Mouse (Mus musculus) naive thymus-derived CD4-positive, alpha-beta T cell, adult 2 months (primary cell): ENCODE measurements at regions not wholly inside any gene's neighbourhood (a gene's known extent, or its start where the extent isn't known, plus 50 kb on each side); places are given as distances from the start of the nearest gene placed in this dataset.

ENCODE experiments used
- DNase-seq: peaks from one replicate; pipeline ENCODE4 v3.0.0-alpha.2; 2011; ENCODE audit warnings: low read depth

DNA sequence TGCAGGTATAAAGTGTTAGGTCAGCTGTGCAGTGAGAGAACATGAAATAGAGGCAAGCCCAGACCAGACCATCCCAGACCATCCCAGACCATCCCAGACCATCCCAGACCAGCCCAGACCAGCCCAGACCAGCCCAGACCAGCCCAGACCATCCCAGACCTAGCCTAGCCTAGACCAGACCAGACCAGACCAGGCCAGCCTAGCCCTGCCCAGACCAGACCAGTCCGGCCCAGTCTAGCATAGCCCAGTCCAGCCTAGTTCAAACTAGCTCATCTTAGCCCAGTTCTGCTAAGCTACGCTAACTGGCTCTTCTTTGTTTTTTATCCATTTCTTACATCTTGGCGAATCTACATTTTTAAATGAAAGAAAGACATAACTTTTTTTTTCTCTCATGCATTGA, 1015.9 kb downstream of the Car8 start:
- no peak for DNase-seq

DNA sequence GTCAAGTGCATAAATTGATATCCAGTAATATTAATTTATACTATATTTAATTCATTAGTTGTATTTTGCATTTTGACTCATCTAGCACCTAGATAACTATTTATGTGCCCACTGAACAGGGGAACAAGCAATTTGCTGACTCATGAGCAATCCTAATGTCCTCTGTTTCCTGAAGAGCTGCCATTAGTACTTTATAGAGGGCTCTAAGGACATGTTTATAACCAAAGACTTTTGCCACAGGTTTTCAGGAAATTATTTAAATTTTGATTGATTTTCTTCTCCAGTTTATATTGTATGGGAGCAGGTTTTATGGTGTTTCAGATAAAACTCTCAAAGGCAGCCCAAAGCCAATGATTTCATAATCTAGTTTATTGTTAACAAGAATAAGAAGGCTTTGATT, 1018.4 kb downstream of the Car8 start:
- DNase-seq, result no peak

DNA sequence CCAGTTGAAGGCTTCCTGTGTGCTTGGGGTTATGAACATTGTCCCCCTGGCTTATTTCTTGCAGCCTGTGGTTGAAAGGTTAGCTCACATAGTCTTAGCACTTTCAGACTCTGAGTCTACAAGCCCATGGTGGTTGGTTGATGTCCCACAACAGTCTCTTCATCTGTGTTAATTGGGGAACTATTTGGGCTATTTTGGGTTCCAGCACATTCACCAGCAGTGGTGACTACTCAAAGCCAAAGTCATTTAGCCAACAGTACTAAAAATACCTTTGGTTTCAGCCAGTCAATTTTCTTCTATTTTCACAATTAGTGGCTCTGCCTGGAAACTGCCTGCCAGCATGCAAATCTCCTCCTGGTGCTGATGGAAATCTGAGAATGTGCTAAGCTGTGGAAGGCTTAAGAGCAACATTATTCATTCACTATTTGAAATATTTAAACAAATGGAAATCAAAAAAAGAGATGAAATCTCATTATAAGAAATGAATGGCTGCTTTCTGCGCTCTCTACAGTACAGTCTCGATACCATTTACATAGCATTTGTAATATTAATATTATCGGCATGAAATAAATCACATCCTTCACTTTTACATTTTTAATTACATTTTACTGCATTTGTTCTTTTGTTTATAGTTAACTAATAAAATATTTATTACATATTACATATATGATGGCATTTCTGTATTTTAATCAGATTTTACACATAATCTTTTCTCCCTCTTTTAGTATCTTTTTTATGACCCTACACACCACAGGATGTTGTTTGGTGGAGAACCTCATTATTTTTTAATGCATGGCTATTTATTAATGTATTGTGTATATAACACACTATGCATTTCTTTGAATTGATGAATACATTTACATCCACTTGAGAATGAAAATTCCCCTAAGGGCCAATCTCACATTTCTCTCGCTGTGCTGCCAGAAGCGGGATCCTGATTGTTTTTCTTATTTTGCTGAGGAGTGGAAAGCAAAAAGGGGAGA, 1023.5 kb downstream of the Car8 start:
- no peak for DNase-seq

DNA sequence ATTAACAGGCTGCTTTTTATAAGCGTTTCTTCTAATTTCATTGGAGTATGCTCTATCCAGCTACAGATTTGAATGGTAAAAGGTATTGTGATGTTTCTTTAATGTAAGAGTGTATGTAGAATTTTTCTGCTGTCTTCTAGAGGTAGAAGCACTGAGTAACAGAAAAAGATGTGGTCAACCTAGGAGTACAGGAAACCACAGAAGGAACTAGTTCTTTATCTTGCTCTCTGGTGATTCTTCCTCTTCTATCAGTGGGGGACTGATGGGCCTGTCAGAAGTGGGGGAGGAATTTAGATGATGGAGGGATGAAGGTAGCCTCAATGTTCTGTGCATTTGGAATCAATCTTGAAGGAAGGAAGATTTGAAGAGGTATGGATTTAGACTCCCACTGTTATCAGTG, 1031.9 kb downstream of the Car8 start:
- DNase-seq, result peak; percentile 25

DNA sequence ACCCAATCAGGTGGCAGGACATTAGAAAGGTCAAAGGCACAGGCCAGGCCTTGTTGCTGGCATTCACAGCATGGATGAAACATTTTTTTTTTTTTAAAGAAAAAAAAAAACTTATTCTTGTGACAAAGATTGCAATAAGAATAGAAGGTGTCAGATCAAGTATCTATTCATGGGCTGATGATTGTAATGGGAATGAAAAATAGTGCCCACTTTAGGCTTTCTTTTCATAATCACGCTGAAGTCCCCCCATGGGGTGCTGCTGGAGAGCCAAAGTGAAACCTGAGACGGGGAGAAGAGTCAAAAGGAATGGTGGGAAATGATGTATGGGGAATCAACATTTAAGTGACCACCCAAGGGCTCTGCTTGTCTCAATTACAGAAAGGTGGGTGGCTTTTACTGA, 1037.0 kb downstream of the Car8 start:
- no peak for DNase-seq

- no peak for DNase-seq
These were observed 1038.9 kb downstream of the Car8 start for GRCm38 (mm10) chr4:7199941-7200340.

DNA sequence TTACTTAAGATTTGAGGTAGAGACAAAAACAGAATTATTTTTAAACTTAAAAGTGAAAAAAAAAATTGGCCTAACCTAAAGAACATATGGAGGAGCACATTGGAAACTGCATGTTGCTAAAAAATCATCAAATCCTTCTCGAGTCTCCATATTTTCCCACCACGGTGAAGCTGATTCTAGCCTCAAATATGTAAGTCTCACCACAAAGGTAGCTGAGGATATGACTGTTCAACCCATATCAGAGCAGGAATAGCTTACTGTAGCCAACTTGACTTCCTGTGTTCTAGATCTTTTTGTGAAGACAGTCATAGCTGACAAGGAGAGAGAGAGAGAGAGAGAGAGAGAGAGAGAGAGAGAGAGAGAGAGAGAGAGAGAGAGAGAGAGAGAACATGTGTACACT, 1039.8 kb downstream of the Car8 start:
- peak; percentile 47 for DNase-seq

DNA sequence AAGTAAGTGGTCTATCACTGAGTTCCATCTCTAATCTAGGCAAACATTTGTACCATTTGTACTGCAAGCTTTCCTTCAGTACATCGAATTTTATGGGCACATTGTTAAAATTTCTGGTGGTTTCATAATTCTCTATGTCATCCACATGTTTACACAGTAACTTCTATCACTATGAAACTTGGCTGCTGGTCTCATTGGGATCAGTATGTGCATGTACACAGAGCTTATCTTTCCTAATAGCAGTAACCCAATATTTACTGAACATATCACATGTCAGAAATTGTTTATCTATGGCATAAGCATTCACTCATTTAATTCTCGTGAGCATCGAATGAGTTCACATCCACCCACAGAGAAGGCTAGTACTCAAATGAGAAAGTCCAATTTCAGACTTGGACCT, 1042.3 kb downstream of the Car8 start:
- DNase-seq, result no peak

GRCm38 (mm10) chr4:7195619-7196018, 1043.2 kb downstream of the Car8 start:
- no peak for DNase-seq

GRCm38 (mm10) chr4:7191912-7192311, 1046.9 kb downstream of the Car8 start:
- DNase-seq, result no peak

DNA sequence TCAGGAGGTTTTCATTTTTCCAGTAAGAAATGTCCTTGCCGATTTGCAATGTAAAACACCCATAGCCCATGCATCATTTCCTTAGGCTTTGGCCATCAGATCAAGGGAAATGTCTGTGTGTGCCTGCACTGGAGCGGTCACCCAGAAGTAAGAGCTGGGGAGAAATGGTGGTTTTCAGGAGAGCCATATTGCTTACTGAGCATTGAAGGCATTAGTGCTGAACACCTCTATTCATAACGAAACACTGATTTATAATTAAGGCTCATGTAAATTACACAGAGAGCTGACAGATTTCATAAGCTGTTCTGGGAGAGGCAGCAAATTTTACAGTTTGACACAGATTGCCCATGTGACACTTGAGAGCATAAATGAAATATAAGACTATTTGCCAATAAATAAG, 1047.6 kb downstream of the Car8 start:
- DNase-seq, result no peak

DNA sequence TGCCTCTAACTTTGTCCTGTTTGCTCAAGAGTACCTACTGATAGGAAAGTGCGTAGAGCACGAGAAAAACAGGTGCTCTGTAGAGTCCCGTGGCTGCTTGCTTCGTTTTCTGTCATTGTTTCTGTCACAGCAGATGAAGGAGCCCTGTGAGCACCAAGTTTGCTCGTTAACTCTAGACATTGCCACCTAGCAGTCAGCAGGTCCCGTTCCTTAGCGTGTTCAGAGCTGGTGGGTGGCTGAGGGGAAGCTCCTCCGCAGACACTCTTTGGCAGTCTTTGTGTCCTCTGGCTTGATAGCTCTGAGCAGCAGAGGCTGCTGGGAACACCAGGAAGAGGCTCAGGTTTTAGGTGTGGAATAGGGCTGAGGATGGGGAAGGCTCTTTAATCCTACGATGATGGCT, 1063.8 kb downstream of the Car8 start:
- DNase-seq, result peak; percentile 25

GRCm38 (mm10) chr4:7172528-7173306, 1066.1 kb downstream of the Car8 start:
- DNase-seq, result no peak

GRCm38 (mm10) chr4:7171637-7172417, 1067.0 kb downstream of the Car8 start:
- no peak for DNase-seq

DNA sequence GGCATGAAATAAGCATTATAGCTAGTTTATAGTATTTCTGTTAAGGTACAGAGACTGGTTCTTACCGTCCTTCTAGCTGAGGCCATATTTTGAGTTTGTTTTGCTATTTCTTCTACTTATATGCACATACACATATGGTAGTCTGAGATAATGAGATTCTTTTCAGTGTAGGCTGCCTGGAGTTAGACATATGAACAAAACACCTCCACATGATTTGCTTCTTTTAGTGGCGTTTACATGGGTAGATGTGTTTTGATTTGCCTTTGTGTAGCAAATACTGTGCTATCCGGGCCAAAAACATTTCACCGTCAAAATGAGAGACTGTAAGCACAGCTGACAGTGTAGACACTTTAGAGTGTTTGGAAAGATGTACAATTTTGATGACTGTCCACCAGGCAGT, 1077.4 kb downstream of the Car8 start:
- no peak for DNase-seq

- no peak for DNase-seq
These were observed 1081.0 kb downstream of the Car8 start for GRCm38 (mm10) chr4:7157883-7158282.

DNA sequence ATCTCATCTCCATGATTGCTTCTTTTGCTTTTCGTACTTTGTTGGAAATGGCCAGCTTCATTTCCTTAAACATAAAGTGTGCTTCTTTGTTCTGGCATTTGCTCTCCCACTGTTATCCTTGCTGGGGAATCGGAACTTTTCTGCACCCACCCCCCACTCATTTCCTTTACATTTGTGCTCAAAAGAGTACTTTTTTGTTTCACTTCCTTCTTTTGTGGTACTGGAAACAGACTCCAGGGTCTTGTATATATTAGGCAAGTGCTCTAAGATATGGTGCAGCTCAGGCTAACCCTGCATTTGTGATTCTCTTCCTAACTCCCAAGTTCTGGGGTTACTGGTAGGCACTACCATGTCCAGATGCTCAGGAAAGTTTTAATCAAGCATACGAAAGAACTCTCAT, 1084.6 kb downstream of the Car8 start:
- DNase-seq, result no peak

DNA sequence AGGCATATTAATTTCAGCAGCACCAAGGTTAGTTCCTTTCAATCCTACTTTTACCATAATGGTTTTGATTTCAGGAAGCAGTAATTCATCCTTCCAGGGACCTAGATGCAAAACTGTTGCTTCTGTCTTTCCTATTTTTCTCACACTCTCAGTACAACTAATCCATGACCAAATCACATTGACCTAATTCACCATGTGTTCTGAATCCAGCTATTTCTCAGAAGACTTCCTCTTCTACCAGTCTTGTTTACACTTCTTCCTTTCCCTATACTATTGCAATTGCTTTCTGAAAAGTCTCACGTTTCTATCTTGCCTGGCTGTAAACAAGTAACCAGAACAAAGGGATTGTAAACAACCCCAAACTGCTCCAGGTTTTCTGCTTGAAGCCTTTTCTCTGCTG, 1085.0 kb downstream of the Car8 start:
- no peak for DNase-seq

GRCm38 (mm10) chr4:7145756-7146155, 1093.1 kb downstream of the Car8 start:
- DNase-seq, result no peak

- DNase-seq, result no peak
These were observed 1094.6 kb downstream of the Car8 start for GRCm38 (mm10) chr4:7144215-7144614.

GRCm38 (mm10) chr4:7143676-7144075, 1095.2 kb downstream of the Car8 start:
- no peak for DNase-seq

DNA sequence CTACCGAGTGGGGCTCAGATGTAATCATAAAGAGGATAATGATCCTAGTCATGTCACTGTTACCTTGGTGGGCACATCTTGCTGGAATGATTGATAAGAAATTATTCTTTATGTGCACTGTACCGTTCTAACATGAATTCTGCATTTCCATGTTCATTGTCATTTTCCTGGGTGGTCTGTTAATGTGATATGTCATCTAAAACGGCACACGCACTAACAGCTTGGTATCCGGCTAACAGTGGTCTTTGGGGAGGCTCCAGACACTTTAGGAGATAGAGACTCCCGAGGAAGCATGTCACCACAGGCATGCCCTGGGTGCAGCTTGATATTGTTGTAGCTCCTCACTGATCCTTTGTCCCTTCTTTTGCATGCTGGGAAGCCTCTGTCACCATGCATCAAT, 1096.1 kb downstream of the Car8 start:
- DNase-seq, result no peak
